Mouse (Mus musculus) CD4-positive naive resting alpha-beta T cell, adult 76 days (primary cell): Measurements from ENCODE around the gene Cfap57. TPM values are rescaled to one million over a fixed set of nuclear protein-coding genes. Genes with fewer than 3 reads are reported as not detected.

Source experiments
- total RNA-seq: library from RNA; stranded (reverse); gene quantifications from one replicate; pipeline ENCODE4 v1.2.4, GENCODE M21; 2023

Cfap57 gene
- not detected for total RNA-seq

GRCm38 (mm10) chr4:118620279-118620966 lies at the start of gene Cfap57, which contains the start of gene Ebna1bp2:
Cfap57 (minus strand) TSS chr4:118620777.
Ebna1bp2 (plus strand) TSS chr4:118620799.

GRCm38 (mm10) chr4:118658652-118659051 lies 38.1 kb upstream of the Cfap57 start, which contains the start of gene Olfr62:
Olfr62 (plus strand) TSS chr4:118658952.

GRCm38 (mm10) chr4:118543592-118544260 lies 76.9 kb downstream of the Cfap57 start, which contains the start of gene Tmem125:
Tmem125 (minus strand) TSS chr4:118544044.

GRCm38 (mm10) chr4:118526408-118527334 lies 93.9 kb downstream of the Cfap57 start, which contains the start of gene 2610528J11Rik:
2610528J11Rik (plus strand) TSS chr4:118526999.

Other genes with a start within 250 kb of the Cfap57 start
- 78.7 TPM for gene Szt2, start 211.5 kb downstream of the Cfap57 start, total RNA-seq
- 75.2 TPM for gene Med8, start 211.4 kb downstream of the Cfap57 start, total RNA-seq
- 33.0 TPM for gene Elovl1, start 192.7 kb downstream of the Cfap57 start, total RNA-seq
- gene Cdc20, start 183.4 kb downstream of the Cfap57 start, total RNA-seq, result 2.8 TPM
- 0.32 TPM for gene Mpl, start 163.3 kb downstream of the Cfap57 start, total RNA-seq
- gene Tie1, start 130.7 kb downstream of the Cfap57 start, total RNA-seq, result not detected
- not detected for gene 2610528J11Rik, start 93.8 kb downstream of the Cfap57 start, total RNA-seq
- not detected for gene Tmem125, start 76.7 kb downstream of the Cfap57 start, total RNA-seq
- 65.9 TPM for gene Ebna1bp2, start within 50 bp of the Cfap57 start, total RNA-seq
- gene Olfr62, start 38.2 kb upstream of the Cfap57 start, total RNA-seq, result not detected
- not detected for gene Olfr1342, start 72.0 kb upstream of the Cfap57 start, total RNA-seq
- gene Olfr1341, start 82.7 kb upstream of the Cfap57 start, total RNA-seq, result not detected
- not detected for gene Olfr1340, start 99.4 kb upstream of the Cfap57 start, total RNA-seq
- not detected for gene Olfr1339, start 111.4 kb upstream of the Cfap57 start, total RNA-seq
- gene Olfr1338, start 138.0 kb upstream of the Cfap57 start, total RNA-seq, result not detected
- gene Olfr1337, start 161.8 kb upstream of the Cfap57 start, total RNA-seq, result not detected
- gene Olfr1335, start 189.2 kb upstream of the Cfap57 start, total RNA-seq, result not detected
- gene Olfr1333, start 215.5 kb upstream of the Cfap57 start, total RNA-seq, result not detected
- not detected for gene Olfr1331, start 243.9 kb upstream of the Cfap57 start, total RNA-seq